Mouse (Mus musculus) liver, adult 2 months (tissue): Measurements from ENCODE around the gene Robo1.

Experiments used
- CTCF ChIP-seq: fragments of 200-500 bp; IDR thresholded peaks from 2 replicates; pipeline ENCODE4 v1.5.1; 2011; ENCODE audit warnings: low read depth, low read length, control low read depth
- POLR2A ChIP-seq: fragments of 200-500 bp; IDR thresholded peaks from 2 replicates; pipeline ENCODE4 v1.6.1; 2011; ENCODE audit warnings: low read length, control low read depth; ENCODE audit not compliant: insufficient read depth; ENCODE audit errors: extremely low read depth

DNA sequence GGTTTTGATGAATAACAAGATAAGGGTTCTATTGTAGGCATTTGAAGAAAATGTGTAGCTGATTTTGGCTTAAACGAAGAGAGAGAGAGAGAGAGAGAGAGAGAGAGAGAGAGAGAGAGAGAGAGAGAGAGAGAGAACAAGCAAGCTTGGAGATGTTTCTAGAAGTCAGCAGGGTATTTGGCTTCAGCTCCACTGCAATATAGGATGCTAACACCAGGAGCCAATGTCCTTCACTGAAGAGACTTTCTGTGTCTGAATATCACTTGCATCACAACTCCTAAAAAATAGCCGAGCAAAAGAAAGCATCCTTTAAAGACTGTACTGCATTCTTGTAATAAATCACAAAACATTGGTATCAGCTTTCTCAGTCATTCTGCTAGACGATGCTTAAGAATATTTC, 503.8 kb downstream of the Robo1 start:
- TF ChIP-seq CTCF (no peak), POLR2A (no peak)
